Mouse (Mus musculus) neural tube, embryonic 15.5 days (tissue): ENCODE results near the gene Nat9. TPM values are rescaled to one million over a fixed set of nuclear protein-coding genes. Genes with fewer than 3 reads are reported as not detected.
A peak's percentile ranks its signal among the peaks of the same experiment; 100 is the strongest.

Source experiments
- ATAC-seq: fragments of 200-750 bp; cut with Nextera tagmentation; 2 replicates; pipeline ENCODE4 v1.8.0; 2017; ENCODE audit warnings: mild to moderate bottlenecking, moderate TSS enrichment, moderate library complexity; ENCODE audit not compliant: low FRiP score
- H3K27ac ChIP-seq: fragments of 300-500 bp; sonication (generic); replicated peaks from 2 replicates; pipeline ENCODE4 v1.5.1; 2015; ENCODE audit warnings: mild to moderate bottlenecking, inconsistent platforms
- H3K27me3 ChIP-seq: fragments of 300-500 bp; sonication (generic); replicated peaks from 2 replicates; pipeline ENCODE4 v1.6.1; 2015; ENCODE audit warnings: inconsistent platforms
- H3K36me3 ChIP-seq: fragments of 300-500 bp; sonication (generic); 2 replicates; pipeline ENCODE4 v1.6.1; 2015; ENCODE audit warnings: inconsistent platforms
- H3K4me1 ChIP-seq: fragments of 300-500 bp; sonication (generic); 2 replicates; pipeline ENCODE4 v1.6.1; 2015; ENCODE audit warnings: inconsistent platforms
- H3K4me2 ChIP-seq: fragments of 300-500 bp; sonication (generic); 2 replicates; pipeline ENCODE4 v1.6.1; 2015; ENCODE audit warnings: inconsistent platforms, mild to moderate bottlenecking, moderate library complexity
- H3K4me3 ChIP-seq: fragments of 300-500 bp; sonication (generic); replicated peaks from 2 replicates; pipeline ENCODE4 v1.5.1; 2015; ENCODE audit warnings: mild to moderate bottlenecking, inconsistent platforms
- H3K9ac ChIP-seq: fragments of 300-500 bp; sonication (generic); replicated peaks from 2 replicates; pipeline ENCODE4 v1.6.1; 2015; ENCODE audit warnings: mild to moderate bottlenecking, inconsistent platforms
- H3K9me3 ChIP-seq: fragments of 300-500 bp; sonication (generic); replicated peaks from 2 replicates; pipeline ENCODE4 v1.6.1; 2016; ENCODE audit warnings: inconsistent platforms
- WGBS: fragments of 180-500 bp; shearing (Covaris S2); methylation state at CpG from one replicate; pipeline ENCODE4 v1.1.7; 2015; ENCODE audit warnings: mixed read lengths; 5-methylcytosine and 5-hydroxymethylcytosine counted together
- polyA plus RNA-seq: library from polyadenylated mRNA; unstranded; fragments of >200 nt; fragmentation: Nextera tagmentation; extraction: Ambion mirVana; gene quantifications from 2 replicates; pipeline ENCODE4 v1.2.1, GENCODE M21; 2015

The Nat9 gene
- polyA plus RNA-seq, 1 experiment from 2014 or later: 22.0 TPM

DNA sequence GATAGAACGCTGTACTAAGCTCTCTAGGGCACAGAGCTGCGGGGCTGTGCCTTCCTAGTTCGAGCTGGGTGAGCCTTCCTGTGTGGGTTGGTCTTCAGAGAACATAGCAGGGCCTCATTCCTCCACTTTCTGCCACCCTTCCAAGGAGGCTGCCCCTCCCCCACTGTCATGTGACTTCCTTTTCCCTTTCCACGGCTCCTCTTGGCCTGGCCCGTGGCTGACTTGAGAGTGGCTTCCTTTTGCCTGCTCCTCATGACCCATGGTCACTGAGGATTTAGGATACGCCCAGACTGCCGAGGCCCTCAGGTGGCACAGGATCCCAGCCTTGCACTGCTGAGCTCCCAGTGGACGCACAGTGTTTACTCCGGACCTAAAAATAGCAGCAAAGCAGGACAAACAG lies 4.5 kb upstream of the Nat9 start:
- no peak for ATAC-seq
- WGBS: 71% methylated on average over 9 of the region's 9 CpGs
- no peak overlapping the region for H3K4me3 ChIP-seq
- no peak overlapping the region for H3K27ac ChIP-seq
- no peaks in the 10 kb centered on the region for H3K27me3 ChIP-seq
- H3K9me3 ChIP-seq: no peaks in the 10 kb centered on the region
- no peak overlapping the region for H3K9ac ChIP-seq
- H3K4me2 ChIP-seq: no peak overlapping the region
- peaks cover 16% of the 10 kb centered on the region for H3K4me1 ChIP-seq
- H3K36me3 ChIP-seq: peaks cover 10% of the 10 kb centered on the region

DNA sequence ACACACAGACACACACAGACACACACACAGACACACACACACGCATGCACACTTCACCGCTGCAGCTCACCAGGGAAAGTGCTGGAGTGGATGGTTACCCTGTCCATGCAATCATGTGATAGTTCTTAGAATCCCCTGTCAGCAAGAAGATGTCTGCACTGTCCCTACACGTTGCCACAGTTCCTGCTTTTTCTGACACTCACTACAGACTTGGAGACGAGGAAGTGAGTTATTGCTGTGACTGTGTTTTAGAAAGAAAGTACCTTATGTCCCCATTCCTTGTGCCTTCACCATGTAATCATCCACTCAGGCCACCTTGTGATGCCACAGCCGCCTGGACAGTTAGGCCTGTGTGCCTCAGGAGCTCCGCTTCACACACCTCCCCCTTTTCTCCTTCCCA lies 1.6 kb upstream of the Nat9 start:
- Histone ChIP-seq H3K4me2 (no peak overlapping the region), H3K27ac (no peak overlapping the region), H3K9me3 (no peaks in the 10 kb centered on the region), H3K27me3 (no peaks in the 10 kb centered on the region), H3K36me3 (peaks cover 9% of the 10 kb centered on the region), H3K4me3 (no peak overlapping the region), H3K9ac (no peak overlapping the region), H3K4me1 (peaks cover 27% of the 10 kb centered on the region)
- ATAC-seq: no peak
- WGBS: 87% methylated on average over 6 of the region's 6 CpGs

DNA sequence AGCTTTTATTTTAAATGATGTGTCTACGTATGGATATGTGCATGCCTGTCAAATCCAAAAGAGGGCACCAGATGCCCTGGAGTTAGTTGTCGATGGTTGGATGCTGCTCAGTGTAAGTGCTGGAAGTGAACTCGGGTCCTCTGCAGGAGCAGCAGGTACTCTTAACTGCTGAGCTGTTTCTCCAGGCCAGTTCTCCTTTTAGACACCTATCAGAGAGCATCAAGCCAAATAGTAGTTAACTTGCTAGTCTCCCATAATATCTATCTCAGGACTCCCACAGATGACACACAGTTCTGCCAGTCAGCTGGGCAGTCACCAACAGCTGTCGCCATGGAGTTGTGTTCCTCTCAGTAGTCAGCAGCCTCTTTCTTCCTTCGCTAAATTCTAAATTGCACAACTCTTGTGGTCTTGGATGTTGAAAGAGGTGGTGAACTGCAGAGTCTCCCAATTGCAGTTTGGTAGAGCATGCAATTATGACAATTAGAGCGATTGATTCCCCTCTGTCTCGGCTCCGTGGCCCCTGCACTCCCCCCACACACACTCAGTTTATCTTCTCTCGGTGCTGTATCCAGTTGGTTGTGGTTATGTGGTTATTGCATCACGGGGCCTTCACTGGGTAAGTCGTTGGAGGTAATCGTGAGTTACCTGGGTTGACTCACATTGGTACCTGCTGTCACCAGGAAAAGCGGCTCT lies 1.0 kb upstream of the Nat9 start:
- Histone ChIP-seq H3K4me1 (peaks cover 27% of the 10 kb centered on the region), H3K36me3 (peaks cover 9% of the 10 kb centered on the region), H3K9me3 (no peaks in the 10 kb centered on the region), H3K4me3 (no peak overlapping the region), H3K27me3 (no peaks in the 10 kb centered on the region), H3K4me2 (peak overlapping the region; percentile 92), H3K9ac (no peak overlapping the region), H3K27ac (no peak overlapping the region)
- ATAC-seq: no peak
- 90% methylated on average over 13 of the region's 13 CpGs for WGBS

DNA sequence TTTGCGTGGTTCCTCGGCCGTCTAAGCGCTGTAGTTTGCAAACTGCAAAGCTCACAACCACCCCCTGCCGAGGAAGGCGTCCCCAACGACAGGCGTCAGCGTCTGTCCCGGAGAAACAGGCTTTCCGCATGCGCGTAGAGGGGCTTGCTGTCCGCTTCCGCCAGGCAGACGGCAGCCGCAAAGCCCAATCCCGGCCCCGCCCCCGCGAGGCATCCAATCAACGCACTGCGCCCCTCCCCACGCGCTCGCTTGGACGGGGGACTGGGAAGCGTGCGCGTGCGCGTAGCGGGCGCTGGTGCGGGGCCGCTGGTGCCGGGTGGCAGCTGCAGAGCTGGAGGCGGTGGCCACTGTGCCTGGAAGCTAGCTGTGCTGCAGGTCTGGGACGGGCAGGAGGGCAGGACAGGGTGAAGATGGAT lies 427 bp downstream of the Nat9 start, which contains the start of gene Tmem104:
Gene Tmem104, plus strand, starts transcription at position 264 of the 416 bp plus-strand sequence.
- ATAC-seq: peak; percentile 93
- Histone ChIP-seq H3K36me3 (peaks cover 9% of the 10 kb centered on the region), H3K4me1 (peaks cover 26% of the 10 kb centered on the region), H3K9me3 (no peaks in the 10 kb centered on the region), H3K27me3 (no peaks in the 10 kb centered on the region), H3K4me2 (peak within 1 kb of the TSS; percentile 92), H3K27ac (peak within 1 kb of the TSS; percentile 83), H3K4me3 (peak within 1 kb of the TSS; percentile 71), H3K9ac (peak within 1 kb of the TSS; percentile 78)
- under 1% methylated on average over 39 of the region's 39 CpGs for WGBS

DNA sequence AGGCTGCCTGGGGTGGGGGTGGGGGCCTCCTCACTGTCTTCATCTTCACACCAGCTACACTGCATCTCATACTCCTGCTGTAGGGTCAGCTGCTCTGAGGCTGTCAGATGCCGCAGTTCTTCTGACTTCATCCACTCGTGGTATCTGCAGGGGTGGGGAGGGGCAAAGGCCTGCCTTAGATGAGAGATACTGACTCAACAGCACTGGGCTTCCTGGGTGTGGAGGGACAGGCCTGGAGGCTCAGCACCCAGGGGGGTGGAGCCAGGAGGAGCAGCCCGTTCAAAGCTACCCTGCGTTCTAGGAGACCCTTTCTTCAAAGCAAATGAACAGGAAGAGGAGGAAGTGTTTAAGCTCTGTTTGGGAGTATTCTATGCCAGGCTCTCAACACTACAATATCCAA lies 2.7 kb downstream of the Nat9 start:
- Histone ChIP-seq H3K4me3 (no peak overlapping the region), H3K9ac (no peak overlapping the region), H3K27me3 (no peaks in the 10 kb centered on the region), H3K36me3 (0 out of 2 replicates have a peak, but pooled peaks cover 3% of the 10 kb centered on the region), H3K4me1 (peaks cover 23% of the 10 kb centered on the region), H3K27ac (no peak overlapping the region), H3K9me3 (no peaks in the 10 kb centered on the region), H3K4me2 (no peak overlapping the region)
- WGBS: 40% methylated on average over 4 of the region's 4 CpGs
- no peak for ATAC-seq

DNA sequence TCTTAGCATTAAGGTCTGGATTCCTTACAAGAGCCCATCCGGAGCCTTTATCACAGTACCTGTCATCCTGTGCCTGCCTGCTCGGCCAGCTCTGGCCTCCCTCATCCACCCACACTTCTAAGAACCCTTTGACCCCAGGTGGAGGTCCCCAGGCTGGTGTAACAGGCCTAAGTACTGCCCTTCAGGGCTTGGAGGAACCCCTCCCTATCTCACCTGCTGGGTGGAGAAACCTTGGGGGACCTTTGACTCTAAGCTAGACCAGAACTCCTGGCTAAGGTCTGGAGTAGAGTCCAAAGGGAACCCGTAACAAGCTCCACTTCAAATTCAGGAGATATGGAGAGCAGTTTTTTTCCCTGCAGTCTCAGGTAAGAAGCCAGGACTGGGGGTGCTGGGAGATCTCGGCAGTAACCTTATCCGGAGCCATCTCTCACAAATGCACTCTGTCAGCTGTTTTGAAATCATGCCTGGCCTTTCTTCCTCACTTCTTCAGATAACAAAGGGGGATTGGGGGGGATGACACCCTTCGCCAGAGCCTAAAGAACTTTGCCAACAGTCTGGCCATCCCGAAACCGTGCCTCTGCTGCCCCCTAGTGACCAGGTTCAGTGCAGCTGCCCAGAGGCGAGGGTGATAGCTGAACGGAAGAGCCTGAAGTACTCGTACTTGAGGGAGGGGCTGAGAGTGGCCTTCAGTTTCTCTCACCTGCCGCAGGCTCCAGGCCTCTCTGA lies 5.6 kb downstream of the Nat9 start:
- H3K27ac ChIP-seq: no peak overlapping the region
- H3K4me3 ChIP-seq: no peak overlapping the region
- 0 out of 2 replicates have a peak, but pooled peaks cover 3% of the 10 kb centered on the region for H3K36me3 ChIP-seq
- H3K27me3 ChIP-seq: no peaks in the 10 kb centered on the region
- whole genome bisulfite sequencing: 23% methylated on average over 12 of the region's 12 CpGs
- peaks cover 30% of the 10 kb centered on the region for H3K4me1 ChIP-seq
- no peak overlapping the region for H3K9ac ChIP-seq
- no peak overlapping the region for H3K4me2 ChIP-seq
- H3K9me3 ChIP-seq: no peaks in the 10 kb centered on the region
- no peak for ATAC-seq

DNA sequence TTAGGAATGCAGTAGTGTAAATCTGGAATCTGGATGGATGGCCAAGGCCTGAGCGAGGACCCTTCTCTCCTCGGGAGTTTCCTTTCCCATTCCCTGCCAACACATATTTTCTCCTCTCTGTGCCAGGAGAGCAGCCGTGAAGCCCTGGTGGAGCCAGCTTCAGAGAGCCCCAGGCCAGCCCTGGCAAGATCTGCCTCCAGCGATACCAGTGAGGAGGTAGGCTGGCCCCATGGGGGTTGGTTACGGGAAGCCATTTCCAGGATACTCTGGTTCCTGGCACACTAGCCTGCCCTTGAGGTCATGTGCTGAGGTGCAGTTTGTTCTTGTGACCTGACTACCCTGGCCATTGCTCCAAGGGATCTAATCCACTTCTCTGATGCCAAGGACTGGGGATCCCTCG lies 7.8 kb downstream of the Nat9 start:
- Histone ChIP-seq H3K27me3 (no peaks in the 10 kb centered on the region; the same call in 1 of the 2 replicates), H3K27ac (peak overlapping the region; percentile 37; the same call in 1 of the 2 replicates), H3K4me3 (no peak overlapping the region), H3K4me2 (no peak overlapping the region), H3K36me3 (0 out of 2 replicates have a peak, but pooled peaks cover 3% of the 10 kb centered on the region), H3K9ac (no peak overlapping the region), H3K4me1 (peaks cover 40% of the 10 kb centered on the region), H3K9me3 (no peaks in the 10 kb centered on the region)
- no peak for ATAC-seq
- WGBS: 83% methylated on average over 6 of the region's 6 CpGs

DNA sequence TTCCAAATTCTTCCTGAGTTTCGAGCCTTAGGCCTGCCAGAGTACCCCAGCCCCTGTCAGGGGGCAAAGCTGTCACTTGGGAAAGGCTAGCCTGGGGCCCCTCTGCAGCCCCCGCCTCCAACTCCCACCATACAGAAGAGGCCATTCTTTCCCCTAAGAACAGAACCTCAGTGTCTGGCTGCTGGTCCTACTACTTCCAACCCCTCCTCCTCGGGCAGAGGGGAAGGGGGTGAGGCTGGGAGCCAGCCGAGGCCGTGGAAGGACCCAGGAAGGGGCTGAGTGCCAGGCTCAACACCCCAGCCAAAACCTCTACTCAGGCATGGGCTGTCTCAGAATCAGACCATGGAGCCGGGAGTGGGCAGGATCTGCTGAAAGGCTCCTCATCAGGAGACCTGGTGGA lies 8.5 kb downstream of the Nat9 start:
- 74% methylated on average over 6 of the region's 6 CpGs for WGBS
- Histone ChIP-seq H3K27me3 (peaks cover under 1% of the 10 kb centered on the region; the same call in 1 of the 2 replicates), H3K4me2 (no peak overlapping the region), H3K27ac (peak overlapping the region; percentile 72), H3K36me3 (0 out of 2 replicates have a peak, but pooled peaks cover 3% of the 10 kb centered on the region), H3K9me3 (no peaks in the 10 kb centered on the region), H3K4me1 (peaks cover 46% of the 10 kb centered on the region), H3K9ac (no peak overlapping the region), H3K4me3 (no peak overlapping the region)
- peak; percentile 68 for ATAC-seq

DNA sequence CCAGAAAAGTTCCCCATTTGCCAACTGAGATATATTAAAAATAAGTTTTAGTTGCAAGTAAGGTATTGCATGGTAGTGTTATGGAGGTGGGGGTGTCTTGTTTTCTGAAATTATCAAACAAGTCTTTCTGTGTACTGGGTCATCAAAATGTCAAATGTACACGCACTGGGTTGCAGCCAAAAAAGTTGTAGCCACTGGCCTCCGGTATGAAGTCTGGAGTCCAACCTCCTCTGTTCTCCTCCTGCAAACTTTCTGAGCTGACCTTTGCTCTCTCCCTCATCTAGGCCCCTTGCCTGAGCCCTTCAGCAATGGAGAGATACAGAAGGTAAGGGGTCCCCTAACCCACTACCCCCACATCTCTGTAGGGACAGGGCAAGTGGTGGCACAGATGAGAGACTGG lies 8.9 kb downstream of the Nat9 start:
- Histone ChIP-seq H3K4me1 (peaks cover 51% of the 10 kb centered on the region), H3K36me3 (0 out of 2 replicates have a peak, but pooled peaks cover 3% of the 10 kb centered on the region), H3K9ac (no peak overlapping the region), H3K27me3 (peaks cover 2% of the 10 kb centered on the region; the same call in 1 of the 2 replicates), H3K9me3 (no peaks in the 10 kb centered on the region), H3K4me2 (no peak overlapping the region), H3K4me3 (no peak overlapping the region), H3K27ac (peak overlapping the region; percentile 72)
- 82% methylated on average over 2 of the region's 2 CpGs for WGBS
- no peak for ATAC-seq

DNA sequence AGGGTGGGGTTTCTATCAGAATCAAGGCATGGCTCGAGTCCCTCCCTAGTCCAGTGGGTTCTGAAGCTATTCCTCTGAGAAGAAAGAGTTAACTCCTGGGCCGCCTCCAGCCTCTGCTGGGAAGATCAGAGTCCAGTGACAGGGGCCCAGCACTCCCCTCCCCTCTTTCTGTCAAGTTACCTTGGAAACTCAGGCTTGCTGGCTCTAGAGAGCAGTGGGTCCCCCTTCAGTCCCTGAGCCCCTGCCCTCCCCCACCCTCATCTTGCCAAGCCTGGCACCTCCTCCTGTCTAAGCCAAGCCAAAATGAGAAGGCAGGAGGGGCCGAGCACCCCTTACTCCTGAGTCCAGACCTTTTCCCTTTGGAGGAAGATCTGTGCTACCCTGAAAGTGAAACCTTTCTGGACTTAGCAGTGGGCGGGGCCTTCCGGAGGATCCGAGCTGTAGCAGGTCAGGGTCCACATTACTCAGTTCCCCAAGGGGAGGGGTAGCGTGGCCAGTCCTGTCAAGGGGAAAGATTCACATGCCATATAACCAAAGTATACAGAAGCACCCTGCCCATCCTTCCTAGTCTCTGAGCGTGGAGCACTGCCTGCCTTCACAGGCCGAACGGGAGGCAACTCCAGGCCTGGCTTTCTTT lies 10.0 kb downstream of the Nat9 start:
- H3K9ac ChIP-seq: no peak overlapping the region
- peaks cover 2% of the 10 kb centered on the region; the same call in 1 of the 2 replicates for H3K27me3 ChIP-seq
- no peaks in the 10 kb centered on the region for H3K9me3 ChIP-seq
- 48% methylated on average over 10 of the region's 10 CpGs for WGBS
- H3K4me2 ChIP-seq: peak overlapping the region; percentile 5
- 0 out of 2 replicates have a peak, but pooled peaks cover 3% of the 10 kb centered on the region for H3K36me3 ChIP-seq
- ATAC-seq: peak; percentile 67; the same call in 1 of the 2 replicates
- no peak overlapping the region for H3K4me3 ChIP-seq
- peak overlapping the region; percentile 72 for H3K27ac ChIP-seq
- peaks cover 61% of the 10 kb centered on the region for H3K4me1 ChIP-seq

DNA sequence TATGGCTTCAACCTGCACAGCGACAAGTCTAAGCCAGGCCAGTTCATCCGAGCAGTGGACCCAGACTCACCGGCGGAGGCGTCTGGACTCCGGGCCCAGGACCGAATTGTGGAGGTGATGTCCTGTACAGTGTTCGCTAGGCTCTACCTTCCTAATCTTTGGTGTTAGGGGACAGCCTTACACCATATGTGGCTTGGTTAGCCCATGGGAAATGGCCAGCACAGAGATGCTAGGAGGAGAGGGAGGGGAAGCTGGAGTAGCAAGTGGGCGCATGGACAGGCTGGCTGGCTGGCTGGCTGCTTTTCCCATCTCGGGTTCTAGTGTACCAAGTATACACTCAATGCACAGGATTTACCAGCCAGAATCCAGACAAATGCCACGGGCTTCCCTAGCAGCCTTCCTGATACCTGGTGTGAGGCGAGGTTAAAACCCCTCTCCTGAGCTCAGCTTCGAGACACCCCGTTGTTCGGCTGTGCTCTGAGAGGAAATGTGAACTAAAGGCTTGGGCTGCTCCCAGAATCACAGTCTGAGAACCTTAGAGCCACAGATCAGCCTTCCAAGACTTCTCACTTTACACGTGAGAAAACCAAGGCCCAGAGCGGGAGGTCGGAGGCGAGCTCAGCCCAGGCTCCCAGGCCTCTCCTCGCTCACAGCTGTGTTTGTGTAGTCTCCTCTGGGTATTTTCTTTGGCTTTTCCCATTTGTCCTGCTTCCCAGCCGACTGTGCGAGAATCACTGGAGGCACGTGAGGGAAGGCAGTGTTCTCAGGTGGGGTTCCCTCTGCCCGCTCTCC lies 11.1 kb downstream of the Nat9 start:
- H3K27ac ChIP-seq: peak overlapping the region; percentile 54
- WGBS: 79% methylated on average over 24 of the region's 24 CpGs

More for the DNA sequence above, 11.1 kb downstream of the Nat9 start:
- no peaks in the 10 kb centered on the region for H3K9me3 ChIP-seq
- ATAC-seq: no peak
- peak overlapping the region; percentile 5; the same call in 1 of the 2 replicates for H3K4me2 ChIP-seq
- no peaks in the 10 kb centered on the region for H3K36me3 ChIP-seq
- H3K27me3 ChIP-seq: peaks cover 2% of the 10 kb centered on the region; the same call in 1 of the 2 replicates
- no peak overlapping the region for H3K4me3 ChIP-seq
- no peak overlapping the region for H3K9ac ChIP-seq
- H3K4me1 ChIP-seq: peaks cover 72% of the 10 kb centered on the region
